Mouse (Mus musculus) hindbrain, embryonic 10.5 days (tissue): Measurements from ENCODE around the gene Dgkq. TPM values are rescaled to one million over a fixed set of nuclear protein-coding genes. Genes with fewer than 3 reads are reported as not detected.

Experiments
- DNase-seq: peaks from one replicate; pipeline ENCODE4 v3.0.0-alpha.2; 2017; ENCODE audit warnings: low spot score
- H3K27ac ChIP-seq: fragments of 300-500 bp; sonication (generic); 2 replicates; pipeline ENCODE4 v1.5.1; 2016; ENCODE audit warnings: mild to moderate bottlenecking, moderate library complexity
- H3K27me3 ChIP-seq: fragments of 300-500 bp; sonication (generic); 2 replicates; pipeline ENCODE4 v1.6.1; 2016; ENCODE audit warnings: mild to moderate bottlenecking; ENCODE audit not compliant: poor library complexity, insufficient read depth, severe bottlenecking
- H3K36me3 ChIP-seq: fragments of 300-500 bp; sonication (generic); 2 replicates; pipeline ENCODE4 v1.6.1; 2016; ENCODE audit warnings: mild to moderate bottlenecking, moderate library complexity
- H3K4me1 ChIP-seq: fragments of 300-500 bp; sonication (generic); replicated peaks from 2 replicates; pipeline ENCODE4 v1.6.1; 2016; ENCODE audit warnings: mild to moderate bottlenecking
- H3K4me3 ChIP-seq: fragments of 300-500 bp; sonication (generic); 2 replicates; pipeline ENCODE4 v1.5.1; 2016; ENCODE audit warnings: mild to moderate bottlenecking, moderate library complexity
- H3K9me3 ChIP-seq: fragments of 300-500 bp; sonication (generic); 2 replicates; pipeline ENCODE4 v1.6.1; 2016; ENCODE audit warnings: mild to moderate bottlenecking, moderate library complexity
- WGBS: fragments of 180-500 bp; shearing (Covaris S2); methylation state at CpG from one replicate; pipeline ENCODE4 v1.1.7; 2016; 5-methylcytosine and 5-hydroxymethylcytosine counted together
- polyA plus RNA-seq: library from polyadenylated mRNA; unstranded; fragments of >200 nt; fragmentation: Nextera tagmentation; extraction: Ambion mirVana; gene quantifications from 2 replicates; pipeline ENCODE4 v1.2.1, GENCODE M21; 2016

Dgkq gene
- polyA plus RNA-seq, 1 experiment from 2014 or later: 15.1 TPM

DNA sequence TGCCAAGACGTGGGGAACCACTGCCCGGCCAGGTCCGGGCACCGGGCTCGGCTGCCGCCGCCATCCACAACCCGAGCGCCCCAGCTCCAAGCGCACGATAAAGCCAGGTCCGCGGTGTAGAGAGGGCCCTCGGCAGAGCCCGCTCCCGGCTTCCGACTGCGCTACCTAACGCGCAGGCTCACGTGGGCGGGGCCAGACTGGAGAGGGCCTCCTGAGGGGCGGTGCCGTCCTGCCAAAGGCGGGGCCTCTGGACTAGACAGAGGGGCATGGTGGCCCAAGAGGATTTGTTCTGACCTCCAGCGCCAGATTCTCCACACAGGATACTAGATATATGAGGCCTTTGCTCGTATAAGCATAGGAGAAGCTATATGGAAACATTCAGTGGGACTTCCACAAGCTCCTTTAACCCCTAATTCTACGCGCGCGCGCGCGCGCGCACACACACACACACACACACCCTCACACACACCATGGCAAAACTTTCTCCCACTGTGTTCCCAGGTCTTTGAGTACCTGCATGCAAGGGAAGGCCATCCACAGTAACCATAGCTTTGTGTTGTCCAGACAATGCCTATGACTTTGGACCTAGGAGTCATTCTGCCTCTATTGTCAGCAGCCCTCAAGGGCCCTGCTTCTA is 8.7 kb downstream of the Dgkq start:
- Histone ChIP-seq H3K27me3 (peaks cover 9% of the 10 kb centered on the region; the same call in 1 of the 2 replicates), H3K9me3 (no peaks in the 10 kb centered on the region), H3K36me3 (peaks cover 23% of the 10 kb centered on the region), H3K27ac (peak overlapping the region; percentile 91), H3K4me3 (peak overlapping the region; percentile 87), H3K4me1 (peaks cover 29% of the 10 kb centered on the region)
- WGBS: 11% methylated on average over 36 of the region's 36 CpGs
- DNase-seq: peak; percentile 89

DNA sequence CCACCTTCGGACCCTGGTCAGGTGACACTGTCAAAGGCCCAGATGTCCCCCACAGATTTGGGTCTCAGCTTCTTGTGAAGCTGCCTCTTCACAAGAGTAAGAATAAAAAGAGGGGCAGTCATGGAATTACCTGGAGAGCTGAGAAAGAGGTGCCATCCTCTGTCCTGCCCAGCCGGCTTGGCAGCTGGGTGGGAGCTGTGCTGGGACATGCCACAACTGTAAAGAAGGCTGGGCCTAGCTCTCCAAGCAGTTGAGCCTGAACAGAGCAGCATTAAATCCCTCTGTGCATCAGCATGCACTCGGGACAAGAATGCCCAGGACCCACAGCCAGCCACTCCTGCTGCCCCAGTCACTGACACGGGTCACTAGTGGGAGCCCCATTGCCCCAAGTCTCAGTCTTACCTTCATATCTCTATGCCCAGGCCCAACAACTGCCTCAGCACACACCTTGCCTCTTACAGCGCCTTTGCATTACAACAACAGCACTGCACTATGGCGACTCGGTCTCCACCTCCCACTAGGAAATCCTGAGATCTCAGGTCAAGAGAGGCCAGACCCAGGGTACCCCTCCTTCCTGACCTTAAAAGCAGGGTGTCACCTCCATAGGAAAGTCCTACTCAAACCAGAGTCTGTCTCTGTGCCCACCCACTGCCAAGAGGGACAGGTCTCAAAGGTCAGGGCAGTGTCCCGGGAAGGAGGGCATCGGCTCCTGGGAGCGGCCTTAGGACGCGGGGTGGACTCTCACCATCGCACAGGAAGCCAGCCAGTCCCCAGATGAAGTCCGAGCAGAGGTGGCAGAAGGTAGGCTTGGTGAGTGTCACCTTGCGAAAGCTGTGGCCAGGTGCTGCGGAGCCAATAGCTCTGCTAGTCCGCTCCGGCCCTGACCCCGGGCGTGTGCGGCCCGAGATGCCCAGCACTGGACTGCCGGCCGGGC is 9.5 kb downstream of the Dgkq start, which contains the start of gene Idua:
Gene Idua (plus strand): TSS at position 634 of the 934 bp plus-strand sequence.
- DNase-seq: no peak

DNA sequence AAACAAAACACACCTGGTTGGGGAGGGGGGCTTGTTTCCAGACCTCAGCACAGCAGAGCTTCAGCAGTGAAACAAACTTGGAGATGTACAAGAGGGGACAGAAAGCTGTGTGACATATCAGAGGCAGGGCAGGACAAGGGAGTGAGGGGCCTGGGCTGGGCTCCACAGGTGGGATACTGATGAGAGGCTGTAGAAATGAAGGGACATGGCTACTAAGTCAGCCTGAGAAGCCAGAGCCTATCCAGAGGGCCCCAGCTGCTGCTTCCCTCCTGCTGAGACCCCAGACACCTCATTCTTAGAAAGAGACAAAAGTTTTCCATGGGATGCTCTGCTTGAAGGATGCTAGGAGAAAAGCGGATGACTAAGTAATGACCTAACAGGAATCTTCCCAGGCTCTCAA is 10.9 kb downstream of the Dgkq start:
- peaks cover 44% of the 10 kb centered on the region for H3K36me3 ChIP-seq
- H3K4me3 ChIP-seq: no peak overlapping the region
- WGBS: 78% methylated on average over 1 of the region's 1 CpGs
- H3K27me3 ChIP-seq: peaks cover 5% of the 10 kb centered on the region; the same call in 1 of the 2 replicates
- peaks cover 29% of the 10 kb centered on the region for H3K4me1 ChIP-seq
- no peak for DNase-seq
- no peaks in the 10 kb centered on the region for H3K9me3 ChIP-seq
- no peak overlapping the region for H3K27ac ChIP-seq

More for the DNA sequence above, 9.5 kb downstream of the Dgkq start, which contains the start of gene Idua:
- peak within 1 kb of the TSS; percentile 87 for H3K4me3 ChIP-seq
- peaks cover 31% of the 10 kb centered on the region for H3K36me3 ChIP-seq
- WGBS: 11% methylated on average over 24 of the region's 24 CpGs
- H3K27me3 ChIP-seq: peaks cover 9% of the 10 kb centered on the region; the same call in 1 of the 2 replicates
- H3K4me1 ChIP-seq: peaks cover 29% of the 10 kb centered on the region
- no peaks in the 10 kb centered on the region for H3K9me3 ChIP-seq
- peak within 1 kb of the TSS; percentile 91 for H3K27ac ChIP-seq

DNA sequence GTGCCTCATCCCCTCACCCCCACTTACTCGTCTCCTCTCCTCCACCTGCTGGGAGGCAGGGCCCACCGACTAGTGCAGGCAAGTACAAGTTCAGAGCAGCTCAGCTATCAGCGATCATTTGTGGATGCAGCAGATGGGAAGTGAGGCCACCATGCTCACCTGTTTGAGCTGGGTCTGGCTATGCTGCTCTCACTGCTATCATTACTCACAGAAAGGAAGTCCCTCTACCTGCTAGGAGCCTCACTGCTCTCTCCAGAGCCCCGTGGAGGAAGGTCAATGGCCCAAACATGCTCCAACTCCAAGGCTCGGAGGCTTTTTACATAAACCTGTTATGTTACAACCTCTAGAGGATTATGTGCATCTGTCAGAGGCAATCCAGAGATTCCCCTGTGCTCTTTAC is 12.1 kb downstream of the Dgkq start:
- H3K27me3 ChIP-seq: 0 out of 2 replicates have a peak, but pooled peaks cover under 1% of the 10 kb centered on the region
- H3K27ac ChIP-seq: no peak overlapping the region
- WGBS: 74% methylated on average over 5 of the region's 5 CpGs
- H3K36me3 ChIP-seq: peaks cover 56% of the 10 kb centered on the region
- no peak overlapping the region for H3K4me3 ChIP-seq
- H3K4me1 ChIP-seq: peaks cover 29% of the 10 kb centered on the region
- DNase-seq: no peak
- no peaks in the 10 kb centered on the region for H3K9me3 ChIP-seq

DNA sequence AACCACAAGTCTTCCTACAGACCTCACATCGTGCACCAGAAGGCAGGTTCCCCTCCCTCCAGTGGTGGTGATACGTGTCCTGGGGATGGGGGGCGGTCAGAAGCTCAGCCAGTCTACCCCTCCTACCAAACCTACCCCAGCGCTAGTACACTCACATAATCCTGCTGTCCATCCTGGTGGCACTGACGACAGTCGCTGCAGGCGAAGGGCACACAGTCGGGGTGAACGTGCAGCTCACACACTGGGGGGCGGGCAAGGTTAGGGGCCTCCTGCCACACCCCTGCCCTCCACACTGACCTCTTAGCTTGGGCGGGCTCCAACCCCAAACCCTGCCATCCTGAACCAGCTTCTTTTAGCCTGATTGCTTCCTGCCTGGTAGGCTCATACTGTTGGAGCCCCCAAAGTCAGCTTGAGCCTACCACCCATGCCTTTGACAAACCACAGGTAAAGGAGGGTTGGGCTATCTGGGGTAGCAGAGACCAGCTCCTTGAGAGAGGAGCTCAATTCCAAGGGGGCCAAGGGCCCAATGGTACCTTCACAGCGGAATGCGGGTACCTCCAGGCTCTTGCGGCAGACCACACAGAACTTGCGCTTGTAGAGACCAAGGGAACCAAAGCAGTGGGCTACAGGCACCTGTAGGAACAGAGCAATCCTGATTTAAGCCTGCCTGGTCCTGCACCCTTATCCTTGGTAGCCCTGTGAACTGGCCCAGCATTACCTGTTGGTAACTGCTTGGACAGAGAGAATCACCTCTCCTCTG is 13.4 kb downstream of the Dgkq start:
- H3K4me1 ChIP-seq: peaks cover 28% of the 10 kb centered on the region
- peaks cover 65% of the 10 kb centered on the region for H3K36me3 ChIP-seq
- H3K4me3 ChIP-seq: no peak overlapping the region
- H3K9me3 ChIP-seq: no peaks in the 10 kb centered on the region
- no peak for DNase-seq
- H3K27ac ChIP-seq: no peak overlapping the region
- 93% methylated on average over 15 of the region's 15 CpGs for WGBS
- H3K27me3 ChIP-seq: no peaks in the 10 kb centered on the region

DNA sequence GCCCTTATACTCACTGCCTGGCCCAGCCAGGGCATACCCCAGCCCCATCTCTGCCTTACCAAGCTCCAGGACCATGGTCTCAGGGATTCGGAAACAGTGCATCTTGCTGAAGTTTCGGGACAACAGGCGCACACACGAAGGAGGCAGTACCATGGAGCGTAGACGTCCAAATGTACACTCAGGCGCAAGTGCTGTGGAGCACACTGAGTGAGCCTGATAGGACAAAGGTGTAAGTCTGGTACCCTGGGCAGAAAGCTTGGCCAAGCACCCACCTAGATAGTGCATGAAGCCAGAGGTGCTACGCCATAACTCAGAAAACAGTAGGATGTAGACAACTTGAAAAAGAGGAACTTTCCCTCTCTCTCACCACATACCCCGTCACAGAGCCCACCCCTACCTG is 14.1 kb downstream of the Dgkq start:
- H3K27me3 ChIP-seq: no peaks in the 10 kb centered on the region
- peaks cover 72% of the 10 kb centered on the region for H3K36me3 ChIP-seq

DNA sequence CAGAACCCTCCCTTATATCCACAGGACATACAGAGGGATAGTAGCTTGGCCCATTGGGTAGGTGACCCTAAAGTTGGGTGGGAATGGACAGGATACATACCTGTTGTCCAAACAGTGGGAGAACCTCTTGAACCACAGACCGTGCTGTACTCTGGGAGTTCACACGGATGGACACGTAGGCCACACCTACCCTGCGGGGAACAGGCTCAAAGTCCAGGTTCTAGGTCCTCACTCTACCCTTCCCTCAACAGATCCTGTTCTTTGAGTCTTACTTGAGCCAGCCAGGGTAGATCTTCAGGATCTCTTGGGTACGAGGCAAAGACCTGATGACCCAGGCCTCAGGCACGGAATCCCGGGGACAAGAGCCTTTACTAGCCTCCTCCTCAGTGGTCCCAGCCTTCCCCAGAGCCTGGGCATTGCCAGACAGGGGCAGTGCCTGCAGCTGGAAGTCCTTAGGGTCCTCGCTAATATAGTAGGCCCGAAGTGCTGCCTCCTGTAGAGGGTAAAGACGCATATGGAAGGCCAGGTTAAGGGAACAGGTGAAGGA is 15.0 kb downstream of the Dgkq start:
- no peak for DNase-seq
- Histone ChIP-seq H3K4me3 (no peak overlapping the region), H3K27ac (no peak overlapping the region), H3K9me3 (no peaks in the 10 kb centered on the region), H3K27me3 (no peaks in the 10 kb centered on the region), H3K4me1 (peaks cover 16% of the 10 kb centered on the region), H3K36me3 (peaks cover 80% of the 10 kb centered on the region)
- WGBS: 95% methylated on average over 10 of the region's 10 CpGs

More for the DNA sequence above, 14.1 kb downstream of the Dgkq start:
- Histone ChIP-seq H3K9me3 (no peaks in the 10 kb centered on the region), H3K27ac (no peak overlapping the region), H3K4me3 (no peak overlapping the region), H3K4me1 (peaks cover 24% of the 10 kb centered on the region)
- WGBS: 95% methylated on average over 9 of the region's 9 CpGs
- DNase-seq: no peak

DNA sequence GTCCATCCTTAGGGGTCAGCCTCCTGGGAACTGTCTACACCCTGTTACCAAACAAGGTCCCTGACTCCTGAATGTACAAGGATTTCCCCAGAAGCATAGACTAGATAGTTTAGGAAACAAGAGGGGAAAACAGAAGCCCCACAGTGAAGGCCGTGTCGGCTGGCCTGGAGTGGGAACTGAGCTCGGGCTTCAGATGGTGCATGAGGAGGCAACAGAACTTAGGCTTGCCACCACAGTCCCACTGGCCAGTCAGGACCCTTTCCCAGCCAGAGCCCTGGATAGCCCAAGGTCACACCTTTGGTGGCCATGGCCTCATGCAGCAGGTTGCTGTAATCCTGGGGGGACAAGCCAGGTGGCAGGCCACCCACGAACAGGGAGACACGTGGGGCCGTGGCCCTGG is 16.1 kb downstream of the Dgkq start:
- Histone ChIP-seq H3K4me3 (no peak overlapping the region), H3K9me3 (no peaks in the 10 kb centered on the region), H3K4me1 (peaks cover 4% of the 10 kb centered on the region; the same call in 1 of the 2 replicates), H3K36me3 (peaks cover 92% of the 10 kb centered on the region), H3K27ac (no peak overlapping the region), H3K27me3 (no peaks in the 10 kb centered on the region)
- 86% methylated on average over 6 of the region's 6 CpGs for WGBS
- no peak for DNase-seq

DNA sequence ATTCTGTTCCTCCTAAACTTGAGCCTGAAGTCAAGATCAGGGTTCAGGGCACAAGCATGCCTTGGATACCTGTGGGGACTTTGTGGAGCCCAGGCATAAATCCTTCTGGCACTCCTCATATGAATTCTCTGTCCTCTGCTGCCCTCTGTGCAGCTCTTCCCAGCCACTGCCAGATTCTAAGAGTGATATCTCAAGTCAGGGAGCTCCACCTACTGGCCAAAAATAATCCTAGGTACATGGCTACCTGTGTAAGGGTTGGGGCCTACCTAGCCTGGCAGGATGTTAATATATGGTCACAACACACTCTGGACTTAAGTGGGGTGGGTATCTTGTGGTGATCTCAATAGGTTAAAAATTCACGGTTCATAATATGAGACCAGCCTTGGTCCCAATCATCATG is 17.6 kb downstream of the Dgkq start:
- no peaks in the 10 kb centered on the region for H3K4me1 ChIP-seq
- peaks cover 93% of the 10 kb centered on the region for H3K36me3 ChIP-seq
- no peaks in the 10 kb centered on the region for H3K9me3 ChIP-seq
- 63% methylated on average over 1 of the region's 1 CpGs for WGBS
- H3K27me3 ChIP-seq: no peaks in the 10 kb centered on the region
- peak; percentile 12 for DNase-seq
- H3K4me3 ChIP-seq: no peak overlapping the region
- H3K27ac ChIP-seq: no peak overlapping the region

DNA sequence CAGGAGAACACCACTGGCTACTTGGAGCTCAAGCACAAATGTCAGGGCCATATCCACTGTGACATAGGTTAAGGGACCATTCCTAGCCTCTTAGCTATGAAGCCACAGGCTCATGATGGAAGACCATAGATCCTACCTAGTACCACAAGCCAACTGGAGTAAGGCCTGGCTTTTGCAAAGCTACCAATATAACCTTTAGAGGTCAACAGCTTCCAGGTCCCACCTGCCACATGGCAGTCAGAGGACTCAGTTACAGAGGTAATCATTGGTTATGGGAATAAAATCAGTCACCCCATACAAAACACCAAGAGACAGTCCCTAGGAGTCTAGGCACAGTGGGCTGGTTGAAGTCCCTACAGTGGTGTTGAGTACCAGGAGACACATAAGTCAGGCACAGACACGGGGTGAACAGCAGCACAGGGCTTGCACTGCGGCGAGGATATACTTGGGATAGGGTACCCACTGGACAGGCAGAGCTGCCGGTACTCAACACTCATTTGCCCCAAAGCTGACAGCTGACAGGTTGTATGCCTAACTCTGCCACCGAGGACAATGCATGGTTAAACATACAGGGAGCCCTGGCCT is 18.2 kb downstream of the Dgkq start:
- Histone ChIP-seq H3K27me3 (no peaks in the 10 kb centered on the region), H3K4me3 (no peak overlapping the region), H3K36me3 (peaks cover 93% of the 10 kb centered on the region), H3K9me3 (no peaks in the 10 kb centered on the region), H3K4me1 (no peaks in the 10 kb centered on the region), H3K27ac (no peak overlapping the region)
- no peak for DNase-seq
- WGBS: 86% methylated on average over 5 of the region's 5 CpGs

DNA sequence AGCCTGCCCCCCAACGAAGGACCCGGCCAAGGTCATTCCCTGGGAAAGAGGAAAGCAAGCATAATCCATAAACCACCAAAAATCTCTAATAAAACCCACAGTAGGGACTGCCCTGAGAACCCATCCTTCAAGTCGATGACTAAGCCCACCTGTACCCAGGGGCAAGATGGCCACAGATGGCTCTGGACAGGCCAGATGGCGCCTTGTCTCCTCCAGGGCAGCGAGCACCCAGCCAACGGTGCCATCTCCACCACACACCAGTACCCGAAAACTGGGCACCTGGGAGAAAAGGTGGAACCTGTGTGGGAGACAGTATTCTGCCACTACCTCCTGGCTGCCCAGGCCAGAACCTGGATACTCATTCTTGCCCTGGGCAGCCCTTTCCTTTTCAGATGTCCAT is 19.1 kb downstream of the Dgkq start:
- 90% methylated on average over 7 of the region's 7 CpGs for WGBS
- H3K36me3 ChIP-seq: peaks cover 93% of the 10 kb centered on the region

More for the DNA sequence above, 19.1 kb downstream of the Dgkq start:
- no peak overlapping the region for H3K4me3 ChIP-seq
- H3K27me3 ChIP-seq: no peaks in the 10 kb centered on the region
- no peaks in the 10 kb centered on the region for H3K9me3 ChIP-seq
- no peak overlapping the region for H3K27ac ChIP-seq
- DNase-seq: no peak
- H3K4me1 ChIP-seq: no peaks in the 10 kb centered on the region
